Mouse (Mus musculus) G1E (cell line): Measurements from ENCODE around the gene Slc3a2.

Source experiments
- CTCF ChIP-seq: IDR thresholded peaks from 2 replicates; pipeline ENCODE4 v1.5.1; 2012; ENCODE audit warnings: low read depth, low read length, inconsistent platforms, mixed read lengths
- GATA1 ChIP-seq: IDR thresholded peaks from 2 replicates; pipeline ENCODE4 v1.6.1; 2012; ENCODE audit warnings: borderline replicate concordance, low read length, inconsistent platforms, mixed read lengths
- GATA2 ChIP-seq: IDR thresholded peaks from 2 replicates; pipeline ENCODE4 v1.6.1; 2012; ENCODE audit warnings: low read depth, low read length, inconsistent platforms, borderline replicate concordance
- POLR2AphosphoS5 ChIP-seq: IDR thresholded peaks from 2 replicates; pipeline ENCODE4 v1.6.1; 2012; ENCODE audit warnings: low read depth, low read length, inconsistent platforms; ENCODE audit not compliant: insufficient replicate concordance
- TAL1 ChIP-seq: conservative IDR thresholded peaks from 2 replicates; pipeline ENCODE4 v1.6.1; 2012; ENCODE audit warnings: low read depth, low read length, inconsistent platforms, mixed read lengths

- TF ChIP-seq CTCF (no peak), GATA1 (no peak), POLR2AphosphoS5 (no peak), TAL1 (no peak), GATA2 (no peak)
Observed at GRCm38 (mm10) chr19:8739646-8740045, 16.5 kb upstream of the Slc3a2 start.
